Mouse (Mus musculus): ENCODE results near the gene Tgfb3.

Gene Tgfb3

DNA sequence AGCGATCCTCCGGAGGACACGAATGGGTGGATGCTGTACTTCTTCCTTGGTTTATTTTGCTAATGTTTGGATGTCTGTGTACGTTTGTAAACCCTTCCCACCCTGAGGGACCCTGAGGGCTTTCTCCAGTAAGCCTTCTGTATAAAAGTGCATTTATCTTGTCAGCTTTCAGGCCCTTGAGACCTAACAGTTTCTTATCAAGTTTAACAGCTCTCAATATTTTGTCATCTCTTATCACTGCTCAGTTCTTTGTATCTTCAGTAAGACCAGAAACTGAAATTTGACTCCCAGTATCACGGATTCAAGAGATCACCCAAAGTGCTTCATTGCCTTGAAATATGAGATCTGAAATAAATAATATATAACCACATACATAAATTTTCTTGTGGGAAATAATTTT lies 47.9 kb downstream of the Tgfb3 start:
- no peak for DNase-seq (ENCODE audit: low spot score in 2 of 2)

- DNase-seq (ENCODE audit: low spot score in 2 of 2), result no peak
Observed at GRCm38 (mm10) chr12:86027747-86028146, 51.1 kb downstream of the Tgfb3 start.

- DNase-seq (ENCODE audit: low spot score in 2 of 2), result no peak
Observed at GRCm38 (mm10) chr12:86027000-86027399, 51.8 kb downstream of the Tgfb3 start.

GRCm38 (mm10) chr12:86025480-86025879 lies 53.4 kb downstream of the Tgfb3 start:
- DNase-seq (ENCODE audit: low spot score in 2 of 2), result no peak

DNA sequence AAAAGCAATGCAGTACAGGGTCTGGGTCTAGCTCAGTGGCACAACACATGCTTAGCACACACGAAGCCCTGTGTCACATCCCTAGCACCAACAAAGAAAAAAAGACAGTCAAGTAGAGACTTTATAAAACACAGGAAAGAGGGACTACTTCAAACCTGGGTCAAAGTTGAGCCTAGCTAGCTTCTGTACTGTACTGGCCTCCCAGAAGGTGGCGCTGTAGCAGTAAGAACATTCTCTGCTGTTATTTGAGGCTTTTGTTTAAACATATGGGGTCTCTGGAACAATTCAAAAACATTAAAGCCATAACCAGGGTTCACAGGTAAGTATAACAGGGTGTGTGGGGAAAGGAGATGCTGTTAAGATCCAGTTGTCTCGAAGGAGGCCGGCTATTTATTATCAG lies 54.4 kb downstream of the Tgfb3 start:
- peak in 1 of 2 experiments; percentile 9 for DNase-seq (ENCODE audit: low spot score in 2 of 2)

GRCm38 (mm10) chr12:86023081-86023871 lies 55.6 kb downstream of the Tgfb3 start:
- DNase-seq (ENCODE audit: low spot score in 2 of 2), result no peak

DNA sequence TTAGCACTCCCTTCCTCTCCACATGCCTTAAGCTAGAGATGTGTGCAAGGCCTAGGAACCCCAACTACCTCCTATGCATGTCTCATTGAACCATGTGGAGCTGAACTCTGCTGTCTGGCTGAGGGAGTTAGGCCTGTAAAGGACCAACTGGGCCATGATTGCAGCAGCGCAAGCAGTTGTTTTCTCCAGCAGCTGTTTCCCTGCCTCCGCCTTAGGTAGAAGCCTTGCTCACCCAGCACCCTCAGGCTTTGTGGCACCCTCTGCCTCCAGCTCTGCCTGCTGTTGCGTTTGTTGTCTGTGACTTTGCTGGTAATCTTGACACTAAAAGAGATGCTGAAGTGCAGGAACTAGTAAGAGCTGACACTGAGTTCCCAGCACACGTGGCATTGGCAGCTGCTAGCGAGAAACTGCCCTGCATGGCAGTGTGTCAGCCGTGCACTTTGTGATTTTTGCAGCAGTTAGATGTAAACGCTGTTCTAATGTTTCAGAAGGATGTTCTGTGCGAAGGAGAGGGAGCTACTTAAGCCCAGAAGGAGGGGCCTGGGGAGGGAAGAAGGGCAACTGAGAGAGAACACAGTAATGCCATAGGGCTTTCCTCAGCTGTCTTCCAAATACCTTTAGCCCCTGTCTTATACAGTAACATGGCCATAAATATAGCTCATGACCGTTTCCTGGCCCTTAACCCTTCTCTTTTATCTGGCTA lies 56.4 kb downstream of the Tgfb3 start:
- no peak for DNase-seq (ENCODE audit: low spot score in 2 of 2)

GRCm38 (mm10) chr12:86021583-86021982 lies 57.3 kb downstream of the Tgfb3 start:
- DNase-seq (ENCODE audit: low spot score in 2 of 2), result no peak

DNA sequence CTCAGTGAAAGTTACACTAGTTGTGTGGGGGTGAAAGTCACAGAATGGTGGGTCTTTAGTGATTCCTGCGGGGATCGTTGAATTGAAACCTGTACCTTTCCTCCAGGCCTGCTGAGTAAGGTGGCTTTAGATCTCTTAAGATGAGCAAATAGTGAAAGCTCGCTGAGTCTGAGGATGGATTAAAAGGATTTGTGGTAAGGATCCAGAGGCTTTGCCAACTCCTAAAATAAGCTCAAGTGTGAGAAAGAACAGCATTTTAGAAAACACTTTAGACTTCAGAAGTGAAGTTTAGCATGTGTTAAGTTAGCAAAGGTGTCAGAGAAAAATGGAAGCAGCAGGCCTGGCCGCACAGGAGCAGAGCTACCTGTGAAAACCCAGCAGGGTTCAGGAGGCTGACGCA lies 61.5 kb downstream of the Tgfb3 start:
- DNase-seq (ENCODE audit: low spot score in 2 of 2), result no peak

DNA sequence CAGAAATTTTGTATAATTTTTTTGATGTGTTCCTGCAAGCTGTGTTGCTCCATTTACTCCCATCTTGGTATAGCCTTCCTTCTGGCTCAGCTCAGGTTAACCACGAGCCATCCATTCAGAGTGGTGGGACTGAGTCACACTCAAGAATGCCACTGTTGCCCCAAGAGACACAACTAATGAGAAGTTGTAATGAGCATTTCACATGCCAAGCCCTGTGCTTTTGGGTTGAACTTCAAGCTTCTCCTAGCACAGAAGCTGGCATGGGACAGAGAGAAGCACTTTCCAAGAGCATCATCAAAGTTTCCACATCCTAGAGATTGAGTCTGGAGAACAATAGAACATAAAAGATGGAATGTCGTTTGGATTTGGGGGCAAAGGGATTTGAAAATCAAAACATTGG lies 63.7 kb downstream of the Tgfb3 start:
- no peak for DNase-seq (ENCODE audit: low spot score in 2 of 2)

DNA sequence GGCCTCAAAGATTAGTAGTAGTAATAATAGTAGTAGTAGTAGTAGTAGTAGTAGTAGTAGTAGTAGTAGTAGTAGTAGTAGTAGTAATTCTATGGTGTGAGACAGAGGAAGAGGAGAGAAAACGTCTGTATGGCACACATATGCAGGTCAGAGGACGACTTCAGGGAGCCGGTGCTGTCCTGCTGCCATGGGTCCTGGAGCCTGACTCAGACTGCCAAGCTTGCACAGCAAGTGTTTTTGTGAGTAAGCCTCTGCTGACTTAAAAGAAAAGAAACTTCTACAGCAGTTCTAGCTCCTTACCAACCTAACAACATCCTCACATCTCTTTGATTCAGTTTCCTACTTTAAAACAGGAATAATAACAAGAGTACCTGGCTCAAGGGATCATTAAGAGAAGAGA lies 64.2 kb downstream of the Tgfb3 start:
- no peak for DNase-seq (ENCODE audit: low spot score in 2 of 2)

GRCm38 (mm10) chr12:86014174-86014573 lies 64.7 kb downstream of the Tgfb3 start:
- DNase-seq (ENCODE audit: low spot score in 2 of 2), result no peak

DNA sequence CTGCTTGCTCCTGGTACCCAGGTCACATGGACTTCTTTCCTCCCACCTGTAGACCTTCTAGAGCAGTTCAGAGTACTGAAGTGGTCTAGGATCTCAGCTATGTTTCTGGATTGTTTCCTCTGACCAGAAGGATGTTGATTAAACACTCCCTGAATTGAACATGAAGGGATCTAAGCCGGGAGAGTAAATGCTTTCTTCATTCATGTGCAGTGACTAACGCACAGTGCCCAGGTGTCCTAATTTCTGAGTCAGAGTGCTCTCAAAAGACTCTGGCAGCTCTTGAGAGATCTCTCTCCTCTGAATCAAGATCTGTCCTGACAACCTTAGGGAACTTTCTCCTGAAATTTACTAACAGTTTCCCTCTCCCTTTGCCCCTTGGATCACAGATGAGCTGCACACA lies 66.6 kb downstream of the Tgfb3 start:
- DNase-seq (ENCODE audit: low spot score in 2 of 2), result no peak

DNA sequence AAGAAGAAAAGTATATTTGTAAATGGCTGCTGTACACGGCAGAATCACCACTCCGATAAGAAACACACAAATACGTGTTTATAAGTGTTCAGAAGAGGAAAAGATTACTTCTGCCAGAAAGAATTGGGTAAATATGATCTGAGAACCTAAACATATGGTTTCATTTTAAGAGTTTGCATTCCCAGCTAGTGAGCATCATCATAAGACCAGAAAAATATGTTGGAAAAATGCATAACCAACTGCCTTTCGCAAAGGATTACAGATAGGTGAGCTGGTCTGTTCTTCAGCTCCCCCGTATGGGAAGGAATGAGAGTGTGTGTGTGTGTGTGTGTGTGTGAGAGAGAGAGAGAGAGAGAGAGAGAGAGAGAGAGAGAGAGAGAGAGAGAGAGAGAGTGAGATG lies 68.2 kb downstream of the Tgfb3 start:
- DNase-seq (ENCODE audit: low spot score in 2 of 2), result no peak

DNA sequence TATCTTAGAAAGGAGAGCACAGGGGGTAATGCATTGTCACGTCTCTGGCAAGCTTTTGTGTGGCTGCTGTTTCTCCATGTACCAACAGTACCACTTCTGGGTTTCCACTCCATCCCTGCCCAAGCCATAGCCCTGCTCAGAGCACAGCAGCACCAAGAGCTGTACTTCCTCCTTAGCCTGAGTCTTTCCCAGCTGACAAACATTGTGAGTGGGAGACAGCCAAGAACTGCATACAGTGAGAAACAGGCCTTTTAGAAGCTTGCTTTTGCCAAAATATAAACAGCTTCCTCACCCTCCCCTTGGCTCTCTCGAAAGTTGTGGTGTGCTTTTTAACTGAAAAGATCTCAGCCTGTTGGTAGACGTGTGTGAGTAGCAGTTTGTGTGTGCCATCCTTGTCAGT lies 71.5 kb downstream of the Tgfb3 start:
- no peak for DNase-seq (ENCODE audit: low spot score in 2 of 2)

Measured in spleen, postnatal 14 days (tissue).